Mouse (Mus musculus) kidney, embryonic 15.5 days (tissue): ENCODE results near the gene Elmo1. TPM values are rescaled to one million over a fixed set of nuclear protein-coding genes. Genes with fewer than 3 reads are reported as not detected.

Source experiments
- ATAC-seq: fragments of 200-750 bp; cut with Nextera tagmentation; replicated peaks from 2 replicates; pipeline ENCODE4 v1.8.0; 2017; ENCODE audit warnings: moderate TSS enrichment; ENCODE audit not compliant: low FRiP score
- H3K27ac ChIP-seq: fragments of 300-500 bp; sonication (generic); 2 replicates; pipeline ENCODE4 v1.5.1; 2015; ENCODE audit warnings: mild to moderate bottlenecking, inconsistent platforms
- H3K27me3 ChIP-seq: fragments of 300-500 bp; sonication (generic); 2 replicates; pipeline ENCODE4 v1.6.1; 2015; ENCODE audit warnings: inconsistent platforms
- H3K36me3 ChIP-seq: fragments of 300-500 bp; sonication (generic); 2 replicates; pipeline ENCODE4 v1.6.1; 2015; ENCODE audit warnings: inconsistent platforms
- H3K4me1 ChIP-seq: fragments of 300-500 bp; sonication (generic); 2 replicates; pipeline ENCODE4 v1.6.1; 2015; ENCODE audit warnings: inconsistent platforms
- H3K4me2 ChIP-seq: fragments of 300-500 bp; sonication (generic); 2 replicates; pipeline ENCODE4 v1.6.1; 2015; ENCODE audit warnings: moderate library complexity, mild to moderate bottlenecking, inconsistent platforms
- H3K4me3 ChIP-seq: fragments of 300-500 bp; sonication (generic); replicated peaks from 2 replicates; pipeline ENCODE4 v1.5.1; 2015; ENCODE audit warnings: mild to moderate bottlenecking, inconsistent platforms
- H3K9ac ChIP-seq: fragments of 300-500 bp; sonication (generic); 2 replicates; pipeline ENCODE4 v1.6.1; 2015; ENCODE audit warnings: mild to moderate bottlenecking, inconsistent platforms
- H3K9me3 ChIP-seq: fragments of 300-500 bp; sonication (generic); replicated peaks from 2 replicates; pipeline ENCODE4 v1.6.1; 2016; ENCODE audit warnings: inconsistent platforms
- WGBS: fragments of 180-500 bp; shearing (Covaris S2); methylation state at CpG from one replicate; pipeline ENCODE4 v1.1.7; 2015; ENCODE audit warnings: mixed read lengths; 5-methylcytosine and 5-hydroxymethylcytosine counted together
- polyA plus RNA-seq: library from polyadenylated mRNA; unstranded; fragments of >200 nt; fragmentation: Nextera tagmentation; extraction: Ambion mirVana; gene quantifications from 2 replicates; pipeline ENCODE4 v1.2.1, GENCODE M21; 2015

Elmo1 gene
- polyA plus RNA-seq, 1 experiment from 2014 or later, result 16.1 TPM

DNA sequence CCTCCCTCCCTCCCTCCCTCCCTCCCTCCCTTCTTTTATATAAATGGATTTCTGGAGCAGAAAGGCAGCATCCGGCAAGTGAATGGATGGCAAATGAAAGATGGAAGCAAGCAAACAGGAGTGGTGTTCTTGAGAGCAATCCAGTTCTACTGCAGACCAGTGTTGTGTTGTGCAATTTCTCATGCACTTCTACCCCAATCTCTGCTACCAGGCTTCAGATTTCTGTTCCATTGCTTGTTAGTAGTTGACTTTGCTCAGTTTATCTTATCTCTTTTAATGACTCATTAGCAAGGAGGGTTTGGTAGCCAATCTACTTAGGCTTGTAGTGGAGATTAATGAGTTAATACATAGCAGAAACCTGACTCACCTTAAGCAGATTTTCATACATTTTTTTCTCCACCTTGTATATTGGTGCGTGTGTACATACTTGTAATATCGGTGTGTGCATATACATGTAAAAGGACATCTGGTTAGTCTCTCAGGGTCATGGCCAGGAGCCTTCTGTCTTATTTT is 209.7 kb downstream of the Elmo1 start:
- no peaks in the 10 kb centered on the region for H3K4me1 ChIP-seq
- 88% methylated on average over 3 of the region's 3 CpGs for WGBS
- no peaks in the 10 kb centered on the region for H3K27me3 ChIP-seq
- no peak overlapping the region for H3K4me2 ChIP-seq
- no peaks in the 10 kb centered on the region for H3K36me3 ChIP-seq
- H3K27ac ChIP-seq, result no peak overlapping the region
- no peaks in the 10 kb centered on the region for H3K9me3 ChIP-seq
- no peak overlapping the region for H3K9ac ChIP-seq
- ATAC-seq, result no peak
- H3K4me3 ChIP-seq, result no peak overlapping the region

DNA sequence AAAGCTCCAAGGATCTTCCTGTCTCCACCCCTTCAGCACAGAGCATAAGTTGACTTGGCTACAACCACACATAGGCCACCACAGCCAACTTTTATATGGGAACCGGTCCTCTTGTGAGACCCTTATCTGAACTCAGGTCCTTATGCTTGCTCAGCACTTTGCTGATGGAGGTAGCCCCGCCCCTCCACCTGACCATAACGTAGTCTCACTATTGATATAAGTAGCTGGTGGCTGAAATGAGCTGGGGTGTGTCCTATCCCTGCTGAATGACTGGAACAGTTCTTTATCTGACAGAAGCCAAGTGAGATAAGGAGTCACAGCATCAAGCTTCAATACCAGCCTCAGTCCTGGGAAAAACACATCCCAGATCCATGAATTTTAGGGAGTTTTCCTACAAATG is 210.2 kb downstream of the Elmo1 start:
- Histone ChIP-seq H3K4me1 (no peaks in the 10 kb centered on the region), H3K9me3 (no peaks in the 10 kb centered on the region), H3K4me3 (no peak overlapping the region), H3K36me3 (no peaks in the 10 kb centered on the region), H3K27ac (no peak overlapping the region), H3K27me3 (no peaks in the 10 kb centered on the region), H3K9ac (no peak overlapping the region), H3K4me2 (no peak overlapping the region)
- ATAC-seq, result no peak
- WGBS, result 77% methylated on average over 3 of the region's 3 CpGs

DNA sequence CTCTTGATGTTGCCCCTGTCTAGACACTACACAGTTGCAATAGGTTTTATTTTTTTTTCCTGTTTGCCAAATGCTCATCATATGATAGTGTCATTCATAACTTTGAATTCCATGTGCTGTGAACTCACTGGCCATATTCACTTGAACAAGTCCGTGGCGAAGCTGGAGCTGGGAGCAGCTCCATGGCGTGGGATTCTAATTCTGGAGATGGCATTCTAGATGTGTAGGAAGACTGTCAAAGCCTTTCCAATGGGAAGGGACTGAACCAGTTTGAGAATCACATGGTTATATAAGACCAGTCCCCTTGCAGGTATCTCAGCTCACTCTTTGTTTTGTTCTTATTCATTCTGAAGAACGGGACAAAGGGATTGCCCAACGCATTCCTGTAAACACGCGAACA is 211.4 kb downstream of the Elmo1 start:
- Histone ChIP-seq H3K27me3 (no peaks in the 10 kb centered on the region), H3K36me3 (no peaks in the 10 kb centered on the region), H3K4me2 (no peak overlapping the region), H3K4me1 (no peaks in the 10 kb centered on the region), H3K9ac (no peak overlapping the region), H3K9me3 (no peaks in the 10 kb centered on the region), H3K4me3 (no peak overlapping the region), H3K27ac (no peak overlapping the region)
- no peak for ATAC-seq
- WGBS, result 95% methylated on average over 7 of the region's 7 CpGs

- H3K36me3 ChIP-seq, result no peaks in the 10 kb centered on the region
- no peak overlapping the region for H3K9ac ChIP-seq
- no peak overlapping the region for H3K4me3 ChIP-seq
- no peak for ATAC-seq
- no peak overlapping the region for H3K27ac ChIP-seq
- no peaks in the 10 kb centered on the region for H3K4me1 ChIP-seq
- WGBS, result 57% methylated on average over 4 of the region's 4 CpGs
- H3K9me3 ChIP-seq, result no peaks in the 10 kb centered on the region
- H3K4me2 ChIP-seq, result no peak overlapping the region
- no peaks in the 10 kb centered on the region for H3K27me3 ChIP-seq
Observed at GRCm38 (mm10) chr13:20305621-20306020, 215.2 kb downstream of the Elmo1 start.

DNA sequence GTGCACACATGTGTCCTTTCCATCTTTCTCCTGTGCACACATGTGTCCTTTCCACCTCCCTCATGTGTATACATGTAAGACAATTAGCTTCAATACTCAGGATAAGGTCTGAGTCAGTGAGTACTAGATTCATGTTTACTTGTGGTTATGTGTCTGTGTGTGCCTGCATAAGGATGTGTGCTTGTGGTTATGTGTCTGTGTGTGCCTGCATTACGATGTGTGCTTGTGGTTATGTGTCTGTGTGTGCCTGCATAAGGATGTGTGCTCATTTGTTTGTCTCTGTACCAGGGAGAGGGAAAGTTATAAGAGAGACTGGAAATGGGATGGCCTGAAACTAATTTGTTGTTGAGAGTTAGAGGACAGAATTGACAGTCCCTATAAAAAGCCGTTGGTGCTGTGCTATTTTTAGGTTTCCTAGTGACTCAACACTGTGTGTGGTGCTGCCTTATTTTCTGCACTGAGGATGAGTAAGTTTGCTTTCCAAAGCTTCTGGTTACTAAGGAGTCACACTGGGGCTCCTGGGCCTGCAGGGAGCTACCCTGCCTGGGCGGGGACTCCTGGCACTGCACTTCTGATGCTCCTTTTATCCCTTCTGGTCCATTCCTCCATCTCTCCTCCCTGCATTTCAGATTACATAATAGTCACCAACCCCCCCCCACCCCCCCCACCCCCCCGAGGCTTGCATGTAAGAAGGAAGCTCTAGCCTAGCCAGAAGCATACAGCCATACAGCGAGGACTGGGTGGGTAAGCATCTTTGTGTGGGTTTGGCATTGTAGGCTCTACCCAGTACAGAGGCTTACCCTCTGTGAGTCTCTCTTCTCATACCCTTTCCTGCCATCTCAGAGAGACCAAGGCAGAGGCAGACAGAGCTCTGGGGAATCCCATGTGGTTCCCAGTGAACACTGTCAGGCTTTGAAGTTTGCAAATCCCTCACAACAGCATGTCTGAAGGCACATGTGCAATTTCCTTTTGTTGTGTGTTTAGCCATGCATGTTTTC is 216.1 kb downstream of the Elmo1 start:
- Histone ChIP-seq H3K4me1 (no peaks in the 10 kb centered on the region), H3K9ac (no peak overlapping the region), H3K27me3 (no peaks in the 10 kb centered on the region), H3K4me3 (no peak overlapping the region), H3K9me3 (no peaks in the 10 kb centered on the region), H3K4me2 (no peak overlapping the region), H3K36me3 (no peaks in the 10 kb centered on the region), H3K27ac (no peak overlapping the region)
- ATAC-seq, result no peak
- 67% methylated on average over 5 of the region's 5 CpGs for WGBS

DNA sequence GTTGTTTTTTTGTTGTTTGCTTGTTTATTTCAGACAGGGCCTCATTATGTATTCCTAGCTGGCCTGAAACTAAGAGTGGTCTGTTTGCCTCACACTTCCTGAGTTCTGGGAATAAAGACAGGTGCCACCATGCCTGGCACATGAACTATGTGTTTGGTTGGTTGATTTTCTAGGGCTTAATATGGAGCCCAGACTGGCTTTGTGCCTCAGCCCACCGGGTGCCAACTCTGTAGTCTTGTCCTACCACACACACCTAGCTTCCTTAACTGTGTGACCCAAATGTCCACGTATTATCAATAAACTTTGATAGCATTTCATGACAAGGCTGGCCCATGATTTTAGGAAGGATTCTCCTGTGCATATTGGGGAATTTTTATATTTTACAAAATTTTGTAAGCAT is 217.0 kb downstream of the Elmo1 start:
- H3K4me3 ChIP-seq, result no peak overlapping the region
- 93% methylated on average over 2 of the region's 2 CpGs for WGBS
- H3K9ac ChIP-seq, result no peak overlapping the region
- no peak for ATAC-seq
- no peak overlapping the region for H3K4me2 ChIP-seq
- H3K4me1 ChIP-seq, result no peaks in the 10 kb centered on the region
- H3K9me3 ChIP-seq, result no peaks in the 10 kb centered on the region
- H3K36me3 ChIP-seq, result no peaks in the 10 kb centered on the region
- H3K27ac ChIP-seq, result no peak overlapping the region
- H3K27me3 ChIP-seq, result no peaks in the 10 kb centered on the region

DNA sequence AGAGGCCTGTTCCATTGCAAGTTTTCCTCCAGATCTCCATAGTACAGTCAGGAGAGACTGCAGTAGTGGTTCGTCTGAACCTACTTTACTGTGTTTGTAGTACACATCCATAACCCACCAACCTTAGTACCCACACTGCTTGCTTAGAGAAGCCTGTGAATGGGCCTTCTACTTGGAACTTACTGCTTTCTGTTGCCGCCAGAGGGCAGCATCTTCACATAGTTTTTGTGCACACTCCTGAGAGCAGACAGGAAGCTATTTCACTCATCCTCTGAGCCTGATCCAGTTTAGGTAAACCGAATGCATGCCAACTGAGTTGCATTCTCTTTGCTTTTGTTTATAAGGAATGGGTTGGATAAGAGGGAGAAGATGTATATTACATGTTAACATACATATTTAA is 221.2 kb downstream of the Elmo1 start:
- Histone ChIP-seq H3K36me3 (no peaks in the 10 kb centered on the region), H3K27ac (no peak overlapping the region), H3K4me2 (no peak overlapping the region), H3K27me3 (no peaks in the 10 kb centered on the region), H3K9me3 (no peaks in the 10 kb centered on the region), H3K4me3 (no peak overlapping the region), H3K4me1 (no peaks in the 10 kb centered on the region), H3K9ac (no peak overlapping the region)
- WGBS, result 15% methylated on average over 3 of the region's 3 CpGs
- no peak for ATAC-seq

DNA sequence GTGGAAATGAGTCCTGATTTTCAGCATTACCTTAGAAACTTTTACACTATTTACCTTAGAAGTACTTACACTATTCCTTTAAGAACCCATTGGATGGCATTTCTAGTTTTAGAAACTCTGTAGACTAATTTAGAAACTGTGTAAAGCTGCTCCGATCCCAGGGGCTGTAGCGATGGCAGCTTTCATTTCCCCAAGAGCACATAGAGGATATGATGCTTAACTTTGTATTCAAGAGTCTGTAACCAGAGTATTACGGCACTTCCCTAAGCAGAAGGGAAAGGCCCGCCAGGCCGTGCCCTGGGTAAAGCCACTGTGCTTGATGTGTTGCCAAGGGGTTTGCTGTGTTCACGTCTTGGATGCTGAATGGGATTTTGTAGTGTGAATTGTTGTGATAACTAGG is 222.9 kb downstream of the Elmo1 start:
- Histone ChIP-seq H3K4me2 (no peak overlapping the region), H3K27me3 (no peaks in the 10 kb centered on the region), H3K4me1 (no peaks in the 10 kb centered on the region), H3K36me3 (no peaks in the 10 kb centered on the region), H3K27ac (no peak overlapping the region), H3K4me3 (no peak overlapping the region), H3K9me3 (no peaks in the 10 kb centered on the region), H3K9ac (no peak overlapping the region)
- 90% methylated on average over 6 of the region's 6 CpGs for WGBS
- no peak for ATAC-seq

- no peak overlapping the region for H3K4me3 ChIP-seq
- ATAC-seq, result no peak
- WGBS, result 87% methylated on average over 11 of the region's 11 CpGs
Observed at GRCm38 (mm10) chr13:20316139-20316538, 225.7 kb downstream of the Elmo1 start.

GRCm38 (mm10) chr13:20318615-20319219 is 228.3 kb downstream of the Elmo1 start:
- Histone ChIP-seq H3K4me3 (no peak overlapping the region), H3K36me3 (no peaks in the 10 kb centered on the region), H3K27me3 (no peaks in the 10 kb centered on the region), H3K4me2 (no peak overlapping the region), H3K4me1 (no peaks in the 10 kb centered on the region), H3K27ac (no peak overlapping the region), H3K9me3 (no peaks in the 10 kb centered on the region), H3K9ac (no peak overlapping the region)
- ATAC-seq, result no peak
- 85% methylated on average over 3 of the region's 3 CpGs for WGBS

More at GRCm38 (mm10) chr13:20316139-20316538, 225.7 kb downstream of the Elmo1 start:
- Histone ChIP-seq H3K4me1 (no peaks in the 10 kb centered on the region), H3K4me2 (no peak overlapping the region), H3K27me3 (no peaks in the 10 kb centered on the region), H3K36me3 (no peaks in the 10 kb centered on the region), H3K27ac (no peak overlapping the region), H3K9ac (no peak overlapping the region), H3K9me3 (no peaks in the 10 kb centered on the region)

- H3K4me3 ChIP-seq, result no peak overlapping the region
- no peak for ATAC-seq
Observed at GRCm38 (mm10) chr13:20320232-20320631, 229.8 kb downstream of the Elmo1 start.

GRCm38 (mm10) chr13:20323478-20323877 is 233.1 kb downstream of the Elmo1 start:
- Histone ChIP-seq H3K4me2 (no peak overlapping the region), H3K27ac (no peak overlapping the region), H3K9ac (no peak overlapping the region), H3K4me1 (no peaks in the 10 kb centered on the region), H3K27me3 (no peaks in the 10 kb centered on the region), H3K36me3 (no peaks in the 10 kb centered on the region), H3K9me3 (no peaks in the 10 kb centered on the region), H3K4me3 (no peak overlapping the region)
- 77% methylated on average over 4 of the region's 4 CpGs for WGBS
- ATAC-seq, result no peak

More at GRCm38 (mm10) chr13:20320232-20320631, 229.8 kb downstream of the Elmo1 start:
- Histone ChIP-seq H3K9me3 (no peaks in the 10 kb centered on the region), H3K36me3 (no peaks in the 10 kb centered on the region), H3K4me2 (no peak overlapping the region), H3K27ac (no peak overlapping the region), H3K4me1 (no peaks in the 10 kb centered on the region), H3K9ac (no peak overlapping the region), H3K27me3 (no peaks in the 10 kb centered on the region)
- WGBS, result 79% methylated on average over 5 of the region's 5 CpGs
